Mouse (Mus musculus) kidney, adult 2 months (tissue): ENCODE measurements around the gene Glipr2.

ENCODE experiments used
- CTCF ChIP-seq: fragments of 200-500 bp; conservative IDR thresholded peaks from 2 replicates; pipeline ENCODE4 v1.5.1; 2011; ENCODE audit warnings: low read depth, mild to moderate bottlenecking, control low read depth, low read length, moderate library complexity, mixed read lengths; ENCODE audit not compliant: insufficient read depth, insufficient read length
- POLR2A ChIP-seq: fragments of 200-500 bp; IDR thresholded peaks from one replicate; pipeline ENCODE4 v1.6.1; 2011; ENCODE audit warnings: low read depth, low read length, control low read depth

DNA sequence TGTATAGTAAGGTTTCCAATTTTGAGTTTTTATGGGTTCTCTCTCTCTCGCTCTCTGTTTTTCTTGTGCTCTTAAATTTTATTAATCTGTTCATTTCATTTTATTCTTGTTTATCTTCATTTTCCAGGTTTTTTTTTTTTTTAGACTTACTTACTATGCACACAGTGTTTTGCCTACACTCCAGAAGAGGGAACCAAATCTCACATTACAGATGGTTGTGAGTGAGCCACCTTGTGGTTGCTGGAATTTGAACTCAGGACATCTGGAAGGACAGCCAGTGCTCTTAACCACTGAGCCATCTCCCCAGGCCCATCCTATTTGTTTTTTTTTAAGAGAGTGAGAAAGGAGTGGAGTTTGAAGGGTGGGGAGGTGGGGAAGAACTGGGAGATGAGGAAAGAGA lies 53.0 kb downstream of the Glipr2 start:
- TF ChIP-seq POLR2A, result no peak
- no peak for TF ChIP-seq CTCF
